8 mouse cellular contexts compared by ENCODE assay signal in the genomic region with DNA sequence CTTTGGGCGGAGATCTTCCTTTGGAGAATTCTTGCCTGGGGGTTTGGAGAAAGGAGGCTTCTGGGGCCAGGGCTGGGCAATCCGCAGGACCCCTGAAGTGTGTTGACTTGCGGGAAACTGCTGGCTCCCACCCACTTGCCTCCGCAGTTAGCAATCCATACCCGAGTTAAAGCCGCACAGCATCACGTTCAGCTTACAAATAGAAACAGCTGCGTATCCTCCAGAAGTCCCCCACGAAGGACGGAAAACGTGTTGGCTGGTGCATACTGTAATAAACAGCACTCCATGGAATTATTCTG. TPM values are rescaled to one million over a fixed set of nuclear protein-coding genes. Genes with fewer than 3 reads are reported as not detected.
DNase-seq lines count a peak whose midpoint lies in the region; ATAC-seq and TF ChIP-seq lines count a peak whose summit lies in the region.

No protein-coding gene starts in this region.

- DNase-seq in heart, postnatal 4 days = no peak
- DNase-seq in ES-E14 (ENCODE audit: low read depth, low spot score) = no peak
- no peak for DNase-seq in forebrain, postnatal 0 days
- DNase-seq in right cerebral cortex, adult 2 months (ENCODE audit: low spot score in 2 of 2) = no peak
- DNase-seq in kidney, postnatal 10 days = no peak

- no peaks in the 10 kb centered on the region for H3K27me3 ChIP-seq in heart, embryonic 15.5 days
- H3K27me3 ChIP-seq in forebrain, postnatal 0 days (ENCODE audit: insufficient read depth, low read length) = no peaks in the 10 kb centered on the region

- peaks cover 31% of the 10 kb centered on the region for H3K4me1 ChIP-seq in heart, embryonic 15.5 days (replicated peaks)
- H3K4me1 ChIP-seq in ES-E14 (ENCODE audit: control insufficient read depth in 2 of 2, insufficient read depth in 2 of 2, low read length in 2 of 2, poor library complexity in 1 of 2) = peaks cover 6 to 14% of the 10 kb centered on the region in 2 experiments; a peak in 3 of 4 replicates
- H3K4me1 ChIP-seq in forebrain, postnatal 0 days (ENCODE audit: insufficient read depth) = peaks cover 19% of the 10 kb centered on the region; the same call in 1 of the 2 replicates

- H3K27ac ChIP-seq in heart, embryonic 15.5 days = peak overlapping the region; percentile 98
- peak overlapping the region; percentile 95 for H3K27ac ChIP-seq in ES-E14 (ENCODE audit: insufficient read depth, low read depth, low read length, poor library complexity, severe bottlenecking)
- H3K27ac ChIP-seq in forebrain, postnatal 0 days (ENCODE audit: low read depth, low read length) = peak overlapping the region; percentile 94
- H3K27ac ChIP-seq in macrophage = peak overlapping the region; percentile 85

- peak overlapping the region; percentile 72 for H3K9ac ChIP-seq in heart, embryonic 15.5 days
- H3K9ac ChIP-seq in ES-E14 (ENCODE audit: insufficient read depth, low read depth, low read length, poor library complexity, severe bottlenecking) = peak overlapping the region; percentile 86
- H3K9ac ChIP-seq in forebrain, postnatal 0 days = peak overlapping the region; percentile 71

- H3K36me3 ChIP-seq in heart, embryonic 15.5 days = no peaks in the 10 kb centered on the region
- H3K36me3 ChIP-seq in ES-E14 (ENCODE audit: control insufficient read depth, insufficient read depth, low read length, poor library complexity, severe bottlenecking) (no peaks in the 10 kb centered on the region), macrophage (ENCODE audit: inconsistent target) (no peaks in the 10 kb centered on the region)
- no peaks in the 10 kb centered on the region for H3K36me3 ChIP-seq in forebrain, postnatal 0 days (ENCODE audit: insufficient read depth)

- in situ Hi-C loops in ES-E14 (cut with MboI; ENCODE audit: low sequenced_read_pairs in 2 of 2, unreplicated experiment in 2 of 2) = no loop called here

- H3K4me2 ChIP-seq in heart, embryonic 15.5 days = peak overlapping the region; percentile 93
- peak overlapping the region; percentile 72 for H3K4me2 ChIP-seq in forebrain, postnatal 0 days (ENCODE audit: low read depth)

- peaks cover 40% of the 10 kb centered on the region for H3K79me2 ChIP-seq in macrophage (ENCODE audit: inconsistent target)

- ATAC-seq in heart, embryonic 15.5 days (replicated peaks; ENCODE audit: insufficient number of reproducible peaks, insufficient read depth, low FRiP score, low read depth) = no peak
- no peak; the same call in 1 of the 2 replicates for ATAC-seq in forebrain, postnatal 0 days
- no peak for ATAC-seq in megakaryocyte-erythroid progenitor cell, adult 5-6 weeks (replicated peaks; ENCODE audit: low FRiP score, low TSS enrichment, poor library complexity, severe bottlenecking)

- H3K4me3 ChIP-seq in heart, embryonic 15.5 days = peak overlapping the region; percentile 89
- H3K4me3 ChIP-seq in ES-E14 (ENCODE audit: insufficient read depth in 1 of 2, low read depth in 1 of 2, low read length in 2 of 2, poor library complexity in 1 of 2, severe bottlenecking in 1 of 2) (peak overlapping the region; percentile 80 to 83), macrophage (ENCODE audit: inconsistent target) (peak overlapping the region; percentile 76)
- H3K4me3 ChIP-seq in forebrain, postnatal 0 days (ENCODE audit: low read depth, low read length) = peak overlapping the region; percentile 66

- no peak for TF ChIP-seq CTCF in forebrain, postnatal 0 days (IDR thresholded peaks at IDR 0.05; ENCODE audit: low read depth)

- 0% methylated on average over 11 of the region's 11 CpGs for WGBS in heart, embryonic 15.5 days
- 0% methylated on average over 11 of the region's 11 CpGs for WGBS in forebrain, postnatal 0 days
- WGBS in macrophage (ENCODE audit: missing documents) = 0% methylated on average over 11 of the region's 11 CpGs

- H3K9me3 ChIP-seq in heart, embryonic 15.5 days (replicated peaks) = no peaks in the 10 kb centered on the region
- no peaks in the 10 kb centered on the region for H3K9me3 ChIP-seq in ES-E14 (ENCODE audit: control insufficient read depth, insufficient read depth, low read depth, low read length)
- H3K9me3 ChIP-seq in forebrain, postnatal 0 days (ENCODE audit: low read length) = no peaks in the 10 kb centered on the region

TF ChIP-seq in ES-E14, 5 proteins besides CTCF, POLR2A, EP300 and RAD21:
- no peak for TF ChIP-seq ZC3H11A (IDR thresholded peaks at IDR 0.05; ENCODE audit: borderline replicate concordance, low read depth, low read length)
- TF ChIP-seq MAFK (IDR thresholded peaks at IDR 0.05; ENCODE audit: insufficient read depth, low read depth, low read length) = no peak
- TF ChIP-seq HCFC1 (IDR thresholded peaks at IDR 0.05; ENCODE audit: borderline replicate concordance, insufficient read depth, low read length) = no peak
- no peak for TF ChIP-seq ZNF384 (IDR thresholded peaks at IDR 0.05; ENCODE audit: low read depth, low read length)
- TF ChIP-seq CHD2 (IDR thresholded peaks at IDR 0.05; ENCODE audit: low read depth, low read length) = no peak

RNA-seq across cellular contexts. Expression of a gene that starts 0.3 kb away (rescaled TPM):
- 51.1 and 60.7 TPM in 2 replicates for polyA plus RNA-seq in heart, embryonic 15.5 days (2015; fragmentation: Nextera tagmentation; extraction: Ambion mirVana)
- total RNA-seq in heart, postnatal 4 days (2021) = 10 to 100 TPM; 29.3 to 33.4 TPM
- 57.1 and 57.6 TPM in 2 replicates for total RNA-seq in ES-E14 (2012; rRNA removed)
- total RNA-seq in forebrain, postnatal 0 days (2014; rRNA removed) = 39.9 and 40.7 TPM in 2 replicates
- 34.4 and 47.7 TPM in 2 replicates for polyA plus RNA-seq in forebrain, postnatal 0 days (2015; fragmentation: Nextera tagmentation; extraction: Ambion mirVana)
- 10 to 100 TPM in 24 of 26 experiments, 1 to 10 TPM in 2; 8.5 to 48.6 (median 24.1) TPM for total RNA-seq in macrophage (2018; cell fraction: chromatin; rRNA removed)
- 10 to 100 TPM; 35.1 to 77.0 (median 50.4) TPM for total RNA-seq in macrophage (2018; cell fraction: cytosol; rRNA removed)
- total RNA-seq in macrophage (2018; cell fraction: nucleus; rRNA removed) = 10 to 100 TPM; 19.8 to 50.4 (median 29.7) TPM
- polyA plus RNA-seq in macrophage (2018) = 47.4 to 62.0 TPM (median 60.7 TPM) in 3 replicates
- 37.8 and 38.0 TPM in 2 replicates for total RNA-seq in megakaryocyte-erythroid progenitor cell, adult 5-6 weeks (2014; fragmentation: Nextera tagmentation)
- total RNA-seq in megakaryocyte-erythroid progenitor cell, adult 5-6 weeks (2017) = 85.0 and 96.0 TPM in 2 replicates
